Mouse (Mus musculus) thymus, adult 2 months (tissue): ENCODE measurements around the gene St13. TPM values are rescaled to one million over a fixed set of nuclear protein-coding genes. Genes with fewer than 3 reads are reported as not detected.
A peak's percentile ranks its signal among the peaks of the same experiment; 100 is the strongest.
"Not testable (repeated sequence)": the region's sequence is repeated elsewhere in the genome, so short reads cannot be mapped to it uniquely, and the experiment has no call there.

Experiments
- DNase-seq: peaks from one replicate; pipeline ENCODE4 v3.0.0; 2021
- H3K27ac ChIP-seq: fragments of 200-500 bp; 2 replicates; pipeline ENCODE4 v1.5.1; 2012; ENCODE audit warnings: low read length, control low read depth; ENCODE audit not compliant: control insufficient read depth, insufficient read depth
- H3K27me3 ChIP-seq: fragments of 200-500 bp; 2 replicates; pipeline ENCODE4 v1.6.1; 2012; ENCODE audit warnings: mild to moderate bottlenecking, low read length, moderate library complexity, mixed read lengths; ENCODE audit not compliant: control insufficient read depth, insufficient read depth
- H3K36me3 ChIP-seq: fragments of 200-500 bp; 2 replicates; pipeline ENCODE4 v1.6.1; 2012; ENCODE audit warnings: mild to moderate bottlenecking, low read length, moderate library complexity; ENCODE audit not compliant: control insufficient read depth, insufficient read depth
- H3K4me1 ChIP-seq: fragments of 200-500 bp; replicated peaks from 2 replicates; pipeline ENCODE4 v1.6.1; 2012; ENCODE audit warnings: low read length; ENCODE audit not compliant: control insufficient read depth, insufficient read depth
- H3K4me3 ChIP-seq: fragments of 200-500 bp; 2 replicates; pipeline ENCODE4 v1.5.1; 2012; ENCODE audit warnings: mild to moderate bottlenecking, low read length, control low read depth, moderate library complexity; ENCODE audit not compliant: control insufficient read depth, insufficient read depth
- CTCF ChIP-seq: fragments of 200-500 bp; IDR thresholded peaks from 2 replicates; pipeline ENCODE4 v1.5.1; 2012; ENCODE audit warnings: mild to moderate bottlenecking, control low read depth, low read length, moderate library complexity, borderline replicate concordance; ENCODE audit not compliant: control insufficient read depth, poor library complexity, insufficient read depth; ENCODE audit errors: extremely low read depth
- POLR2A ChIP-seq: fragments of 200-500 bp; IDR thresholded peaks from 2 replicates; pipeline ENCODE4 v1.6.1; 2012; ENCODE audit warnings: mild to moderate bottlenecking, low read length, control low read depth, moderate library complexity; ENCODE audit not compliant: control insufficient read depth, poor library complexity, insufficient read depth; ENCODE audit errors: extremely low read depth
- WGBS: fragments of 180-500 bp; shearing (Covaris S2); methylation state at CpG from one replicate; pipeline ENCODE4 v1.1.7; 2018; 5-methylcytosine and 5-hydroxymethylcytosine counted together
- polyA plus RNA-seq: library from polyadenylated mRNA; depleted of rRNA; stranded (reverse); fragments of >200 nt; gene quantifications from 2 replicates; pipeline ENCODE4 v1.2.3, GENCODE M21; 2012

St13 gene
- polyA plus RNA-seq, 1 experiment, result 20.5 TPM

DNA sequence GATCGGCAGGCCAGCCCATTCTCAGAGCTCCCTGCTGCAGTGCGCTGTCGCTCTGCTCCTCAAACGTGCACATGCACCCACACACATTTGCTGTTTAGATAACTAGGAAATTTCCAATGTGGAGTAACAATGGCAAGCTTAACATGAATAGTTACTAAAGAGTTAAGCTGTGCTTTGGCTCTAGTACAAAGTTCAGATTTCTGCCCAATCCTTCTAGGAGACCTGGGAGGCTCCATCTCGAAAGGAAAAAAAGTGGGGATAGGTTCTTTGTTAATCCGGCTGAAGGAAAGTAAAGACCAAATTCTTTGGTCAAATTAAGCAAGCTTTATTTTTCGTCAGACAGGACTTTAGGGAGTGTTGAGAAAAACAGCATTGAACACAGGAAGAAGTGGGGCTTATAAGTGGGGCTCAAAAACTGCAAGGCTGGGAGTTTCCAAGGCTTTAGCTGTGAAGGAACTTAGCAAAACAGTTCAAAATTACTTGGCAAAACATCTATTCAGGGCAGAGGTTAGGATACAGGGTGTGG is 22.3 kb upstream of the St13 start:
- H3K36me3 ChIP-seq, result no peaks in the 10 kb centered on the region
- no peak overlapping the region for H3K27ac ChIP-seq
- WGBS, result 88% methylated on average over 7 of the region's 7 CpGs
- H3K4me1 ChIP-seq, result no peaks in the 10 kb centered on the region
- no peak for TF ChIP-seq CTCF
- no peak for DNase-seq
- H3K27me3 ChIP-seq, result no peaks in the 10 kb centered on the region
- H3K4me3 ChIP-seq, result no peak overlapping the region

DNA sequence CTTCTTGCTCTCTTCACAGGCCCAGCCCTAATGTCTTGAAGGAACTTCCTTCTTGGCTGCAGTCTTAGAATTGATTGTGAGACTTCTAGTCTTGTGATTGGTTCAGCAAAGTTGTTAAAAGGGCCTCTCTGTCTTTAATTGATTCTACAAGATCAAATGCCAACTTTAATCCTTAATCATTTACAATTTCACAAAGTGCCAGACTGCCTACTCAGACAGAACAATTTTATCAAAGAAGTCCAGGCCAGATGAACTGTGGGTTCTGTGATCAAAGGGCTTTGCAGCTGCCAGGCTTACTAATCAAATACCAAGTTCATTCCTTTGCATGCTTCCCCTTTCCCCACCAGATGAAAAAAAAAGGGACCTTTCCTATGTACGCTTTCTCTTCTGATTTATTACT is 21.6 kb upstream of the St13 start:
- DNase-seq, result no peak
- no peak for TF ChIP-seq CTCF
- TF ChIP-seq POLR2A, result no peak
- no peaks in the 10 kb centered on the region for H3K27me3 ChIP-seq
- WGBS, result 35% methylated on average over 1 of the region's 1 CpGs
- H3K36me3 ChIP-seq, result no peaks in the 10 kb centered on the region
- no peak overlapping the region for H3K4me3 ChIP-seq
- peaks cover 2% of the 10 kb centered on the region; the same call in 1 of the 2 replicates for H3K4me1 ChIP-seq
- H3K27ac ChIP-seq, result no peak overlapping the region

GRCm38 (mm10) chr15:81418065-81418464 is 18.2 kb upstream of the St13 start:
- H3K27me3 ChIP-seq, result no peaks in the 10 kb centered on the region
- H3K36me3 ChIP-seq, result no peaks in the 10 kb centered on the region
- peaks cover 2% of the 10 kb centered on the region; the same call in 1 of the 2 replicates for H3K4me1 ChIP-seq
- no peak overlapping the region for H3K4me3 ChIP-seq
- no peak overlapping the region for H3K27ac ChIP-seq
- WGBS, result 98% methylated on average over 4 of the region's 4 CpGs
- DNase-seq, result no peak
- TF ChIP-seq POLR2A, result no peak
- no peak for TF ChIP-seq CTCF

- H3K36me3 ChIP-seq, H3K27me3 ChIP-seq, H3K27ac ChIP-seq, H3K4me1 ChIP-seq: not testable (repeated sequence)
- H3K4me3 ChIP-seq, result peak overlapping the region; percentile 44
- peak; percentile 44 for DNase-seq
- WGBS, result 3% methylated on average over 22 of the region's 22 CpGs
Measured at GRCm38 (mm10) chr15:81416763-81417310, 17.0 kb upstream of the St13 start.

GRCm38 (mm10) chr15:81408199-81408598 is 8.3 kb upstream of the St13 start, which contains the start of gene Dnajb7:
TSS of gene Dnajb7 (minus strand) at chr15:81408299.
- Histone ChIP-seq H3K4me3 (no peak within 1 kb of the TSS), H3K27me3 (no peaks in the 10 kb centered on the region), H3K36me3 (no peaks in the 10 kb centered on the region), H3K4me1 (no peaks in the 10 kb centered on the region), H3K27ac (no peak within 1 kb of the TSS)
- TF ChIP-seq POLR2A, result no peak
- TF ChIP-seq CTCF, result no peak
- DNase-seq, result no peak
- WGBS, result 97% methylated on average over 1 of the region's 1 CpGs

DNA sequence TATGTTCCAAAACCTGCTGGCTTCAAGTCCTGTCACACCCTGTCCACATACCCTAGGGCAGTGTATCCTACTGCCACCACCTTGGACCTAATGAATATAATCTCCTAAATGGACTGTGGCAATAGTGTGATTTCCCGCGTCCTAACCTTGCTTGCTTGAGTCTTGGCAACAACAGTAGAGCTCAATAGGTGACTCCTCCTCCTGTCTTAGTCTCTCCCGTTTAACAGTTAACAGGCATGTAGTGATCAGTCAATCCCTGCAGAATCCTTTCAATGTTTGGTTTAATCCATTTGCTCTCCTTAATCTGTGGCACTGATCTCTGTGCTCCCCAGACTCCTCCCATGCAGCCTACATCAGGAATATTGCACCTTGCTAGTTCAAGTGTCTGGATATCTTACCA is 5.1 kb upstream of the St13 start:
- Histone ChIP-seq H3K4me1 (no peaks in the 10 kb centered on the region), H3K27me3 (no peaks in the 10 kb centered on the region), H3K27ac (no peak overlapping the region), H3K4me3 (no peak overlapping the region), H3K36me3 (no peaks in the 10 kb centered on the region)
- no peak for DNase-seq
- no peak for TF ChIP-seq POLR2A
- TF ChIP-seq CTCF, result no peak
- 94% methylated on average over 3 of the region's 3 CpGs for WGBS

GRCm38 (mm10) chr15:81399297-81399637 is 610 bp downstream of the St13 start:
- TF ChIP-seq POLR2A, result no peak
- TF ChIP-seq CTCF, result no peak
- H3K27me3 ChIP-seq, result no peaks in the 10 kb centered on the region
- no peaks in the 10 kb centered on the region for H3K36me3 ChIP-seq
- H3K4me1 ChIP-seq, result no peaks in the 10 kb centered on the region
- 0% methylated on average over 21 of the region's 21 CpGs for WGBS
- no peak for DNase-seq
- peak overlapping the region; percentile 93 for H3K4me3 ChIP-seq
- H3K27ac ChIP-seq, result peak overlapping the region; percentile 73
